Mouse (Mus musculus) heart, embryonic 12.5 days (tissue): Measurements from ENCODE around the gene Jsrp1. TPM values are rescaled to one million over a fixed set of nuclear protein-coding genes. Genes with fewer than 3 reads are reported as not detected.

ENCODE experiments used
- ATAC-seq: fragments of 200-750 bp; cut with Nextera tagmentation; 2 replicates; pipeline ENCODE4 v1.8.0; 2017; ENCODE audit warnings: moderate TSS enrichment, moderate library complexity; ENCODE audit not compliant: insufficient number of reproducible peaks, low FRiP score
- H3K27ac ChIP-seq: fragments of 300-500 bp; sonication (generic); 2 replicates; pipeline ENCODE4 v1.5.1; 2016; ENCODE audit warnings: mild to moderate bottlenecking, moderate library complexity; ENCODE audit not compliant: poor library complexity, severe bottlenecking
- H3K27me3 ChIP-seq: fragments of 300-500 bp; sonication (generic); replicated peaks from 2 replicates; pipeline ENCODE4 v1.6.1; 2016; ENCODE audit warnings: mild to moderate bottlenecking, moderate library complexity
- H3K36me3 ChIP-seq: fragments of 300-500 bp; sonication (generic); 2 replicates; pipeline ENCODE4 v1.6.1; 2016; ENCODE audit warnings: mild to moderate bottlenecking, moderate library complexity
- H3K4me1 ChIP-seq: fragments of 300-500 bp; sonication (generic); replicated peaks from 2 replicates; pipeline ENCODE4 v1.6.1; 2016; ENCODE audit warnings: mild to moderate bottlenecking
- H3K4me2 ChIP-seq: fragments of 300-500 bp; sonication (generic); 2 replicates; pipeline ENCODE4 v1.6.1; 2016; ENCODE audit warnings: mild to moderate bottlenecking, moderate library complexity
- H3K4me3 ChIP-seq: fragments of 300-500 bp; sonication (generic); 2 replicates; pipeline ENCODE4 v1.5.1; 2016; ENCODE audit warnings: mild to moderate bottlenecking
- H3K9ac ChIP-seq: fragments of 300-500 bp; sonication (generic); 2 replicates; pipeline ENCODE4 v1.6.1; 2016; ENCODE audit warnings: mild to moderate bottlenecking, moderate library complexity
- H3K9me3 ChIP-seq: fragments of 300-500 bp; sonication (generic); replicated peaks from 2 replicates; pipeline ENCODE4 v1.6.1; 2016; ENCODE audit warnings: mild to moderate bottlenecking, moderate library complexity
- WGBS: fragments of 180-500 bp; shearing (Covaris S2); methylation state at CpG from one replicate; pipeline ENCODE4 v1.1.7; 2016; 5-methylcytosine and 5-hydroxymethylcytosine counted together
- polyA plus RNA-seq: library from polyadenylated mRNA; unstranded; fragments of >200 nt; fragmentation: Nextera tagmentation; extraction: Ambion mirVana; gene quantifications from 2 replicates; pipeline ENCODE4 v1.2.1, GENCODE M21; 2016

Jsrp1 gene
- 6.1 and 6.7 TPM in 2 replicates for polyA plus RNA-seq

DNA sequence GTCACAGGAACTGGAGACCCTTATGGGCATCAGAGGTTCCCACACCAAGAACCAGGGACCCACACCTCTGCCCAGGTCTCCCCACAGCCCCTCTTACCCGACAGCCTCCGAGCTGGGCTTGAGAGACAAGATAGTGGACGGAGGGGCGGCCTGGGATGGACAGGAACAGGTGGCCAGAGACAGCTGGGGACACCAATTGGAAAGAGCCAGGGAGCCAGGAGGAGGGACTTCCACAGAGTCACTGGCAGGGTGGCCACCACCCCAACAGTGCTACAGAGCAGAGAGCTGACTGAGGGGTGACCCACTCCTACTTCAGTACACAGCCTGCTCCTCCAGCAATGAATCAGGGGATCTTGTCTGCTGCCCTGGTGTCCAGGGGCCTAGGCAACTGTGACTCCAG is at the start of gene Jsrp1:
Gene Jsrp1, minus strand, starts transcription at position 133 of the 400 bp plus-strand sequence.
- Histone ChIP-seq H3K9me3 (no peaks in the 10 kb centered on the region), H3K9ac (peak within 1 kb of the TSS; percentile 51), H3K27ac (no peak within 1 kb of the TSS), H3K27me3 (peaks cover 24% of the 10 kb centered on the region; the same call in 1 of the 2 replicates), H3K36me3 (no peaks in the 10 kb centered on the region), H3K4me1 (peaks cover 31% of the 10 kb centered on the region), H3K4me3 (no peak within 1 kb of the TSS), H3K4me2 (no peak within 1 kb of the TSS)
- no peak for ATAC-seq
- 70% methylated on average over 4 of the region's 4 CpGs for WGBS

DNA sequence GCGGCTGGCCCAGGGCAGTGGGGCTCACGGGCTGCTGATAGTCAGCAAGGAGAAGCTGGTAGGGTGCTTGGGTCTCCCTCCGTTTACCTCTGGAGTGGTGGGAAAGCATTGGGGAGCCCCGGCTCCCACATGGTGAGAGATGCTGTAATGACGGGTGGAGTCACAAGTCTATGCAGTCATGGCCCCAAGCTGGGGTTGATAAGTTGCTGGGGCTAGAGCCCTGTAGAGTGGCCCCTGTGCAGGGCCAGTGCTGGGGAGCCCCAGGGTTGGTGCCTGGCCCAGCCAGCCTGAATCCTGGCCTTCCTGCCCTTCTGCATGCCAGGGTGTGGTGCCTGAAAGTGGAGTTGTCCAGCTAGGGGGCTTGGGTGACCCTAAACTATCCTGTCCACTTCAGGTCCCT is 49.0 kb upstream of the Jsrp1 start:
- H3K36me3 ChIP-seq, result peaks cover 60% of the 10 kb centered on the region
- WGBS, result 80% methylated on average over 5 of the region's 5 CpGs

GRCm38 (mm10) chr10:80858350-80858935 is 45.1 kb upstream of the Jsrp1 start:
- no peak overlapping the region for H3K4me3 ChIP-seq
- peak overlapping the region; percentile 100; the same call in 1 of the 2 replicates for H3K4me2 ChIP-seq
- H3K9me3 ChIP-seq, result no peaks in the 10 kb centered on the region
- ATAC-seq, result peak; percentile 82
- 66% methylated on average over 7 of the region's 7 CpGs for WGBS
- H3K27me3 ChIP-seq, result no peaks in the 10 kb centered on the region
- peaks cover 28% of the 10 kb centered on the region for H3K4me1 ChIP-seq
- peak overlapping the region; percentile 42; the same call in 1 of the 2 replicates for H3K9ac ChIP-seq
- H3K36me3 ChIP-seq, result peaks cover 22% of the 10 kb centered on the region
- H3K27ac ChIP-seq, result peak overlapping the region; percentile 71

More for the DNA sequence above, 49.0 kb upstream of the Jsrp1 start:
- H3K27ac ChIP-seq, result no peak overlapping the region
- no peak overlapping the region for H3K4me2 ChIP-seq
- no peaks in the 10 kb centered on the region for H3K9me3 ChIP-seq
- H3K9ac ChIP-seq, result no peak overlapping the region
- H3K4me3 ChIP-seq, result no peak overlapping the region
- H3K4me1 ChIP-seq, result no peaks in the 10 kb centered on the region
- ATAC-seq, result no peak
- no peaks in the 10 kb centered on the region for H3K27me3 ChIP-seq

DNA sequence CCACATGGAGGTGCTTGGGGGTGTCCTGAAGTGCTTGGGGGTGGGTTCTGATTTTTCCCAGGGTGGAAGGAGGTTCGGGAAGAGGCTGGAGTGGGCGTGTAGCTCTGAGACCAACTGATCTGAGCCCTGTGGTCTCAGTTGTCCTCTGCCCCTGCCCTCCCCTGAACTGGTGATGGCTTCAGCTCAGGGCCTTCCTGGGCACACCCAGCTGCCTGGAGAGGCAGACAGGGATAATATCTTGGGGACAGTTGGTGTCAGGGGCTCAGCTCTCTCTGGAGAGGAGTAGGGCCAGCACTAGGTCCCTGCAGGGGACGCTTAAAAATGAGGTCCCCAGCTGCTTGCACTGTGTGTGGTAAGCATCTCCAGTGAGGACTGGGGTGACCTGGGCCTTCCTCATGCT is 44.5 kb upstream of the Jsrp1 start:
- Histone ChIP-seq H3K36me3 (peaks cover 22% of the 10 kb centered on the region), H3K4me3 (no peak overlapping the region), H3K9me3 (no peaks in the 10 kb centered on the region), H3K27ac (peak overlapping the region; percentile 70), H3K9ac (peak overlapping the region; percentile 38; the same call in 1 of the 2 replicates), H3K4me2 (peak overlapping the region; percentile 100), H3K27me3 (no peaks in the 10 kb centered on the region), H3K4me1 (peaks cover 28% of the 10 kb centered on the region)
- 63% methylated on average over 3 of the region's 3 CpGs for WGBS
- peak; percentile 47 for ATAC-seq

GRCm38 (mm10) chr10:80857386-80857785 is 44.1 kb upstream of the Jsrp1 start:
- Histone ChIP-seq H3K27ac (peak overlapping the region; percentile 70), H3K9ac (peak overlapping the region; percentile 38; the same call in 1 of the 2 replicates), H3K4me2 (peak overlapping the region; percentile 100), H3K27me3 (no peaks in the 10 kb centered on the region), H3K9me3 (no peaks in the 10 kb centered on the region), H3K36me3 (peaks cover 20% of the 10 kb centered on the region), H3K4me3 (0 out of 2 replicates have a peak overlapping the region, but pooled peaks have one; percentile 98), H3K4me1 (peaks cover 28% of the 10 kb centered on the region)
- WGBS, result 68% methylated on average over 8 of the region's 8 CpGs
- no peak for ATAC-seq

- peak overlapping the region; percentile 100 for H3K4me2 ChIP-seq
- peak overlapping the region; percentile 70 for H3K27ac ChIP-seq
These were observed 43.6 kb upstream of the Jsrp1 start for GRCm38 (mm10) chr10:80856908-80857307.

DNA sequence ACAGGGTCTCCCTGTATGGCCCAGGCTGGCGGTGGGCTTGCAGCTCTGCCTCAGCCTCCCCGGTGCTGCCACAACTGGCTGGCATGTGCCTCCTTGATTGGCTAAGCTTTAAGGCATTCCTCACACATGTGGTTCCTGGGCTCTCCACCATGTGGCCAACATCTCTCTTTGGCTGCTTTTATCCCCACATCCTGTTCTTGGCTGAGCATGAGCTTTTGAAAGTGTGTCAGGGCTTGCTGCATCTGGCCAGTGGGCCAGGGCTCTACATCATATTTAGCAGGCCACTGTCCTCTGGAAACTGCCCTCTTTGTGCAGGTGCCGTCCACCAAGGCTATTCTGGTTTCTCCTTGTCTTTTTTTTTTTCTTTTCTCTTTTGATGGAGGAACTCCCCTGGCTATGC is 43.0 kb upstream of the Jsrp1 start:
- Histone ChIP-seq H3K27me3 (no peaks in the 10 kb centered on the region), H3K36me3 (peaks cover 20% of the 10 kb centered on the region), H3K9ac (peak overlapping the region; percentile 21; the same call in 1 of the 2 replicates), H3K27ac (peak overlapping the region; percentile 37; the same call in 1 of the 2 replicates), H3K9me3 (no peaks in the 10 kb centered on the region), H3K4me1 (peaks cover 28% of the 10 kb centered on the region), H3K4me3 (peak overlapping the region; percentile 98), H3K4me2 (peak overlapping the region; percentile 100)
- ATAC-seq, result no peak
- WGBS, result 62% methylated on average over 3 of the region's 3 CpGs

More at GRCm38 (mm10) chr10:80856908-80857307, 43.6 kb upstream of the Jsrp1 start:
- Histone ChIP-seq H3K9me3 (no peaks in the 10 kb centered on the region), H3K36me3 (peaks cover 20% of the 10 kb centered on the region), H3K27me3 (no peaks in the 10 kb centered on the region), H3K9ac (peak overlapping the region; percentile 38; the same call in 1 of the 2 replicates), H3K4me1 (peaks cover 28% of the 10 kb centered on the region), H3K4me3 (0 out of 2 replicates have a peak overlapping the region, but pooled peaks have one; percentile 98)
- 75% methylated on average over 5 of the region's 5 CpGs for WGBS
- ATAC-seq, result no peak

GRCm38 (mm10) chr10:80855749-80856073 is 42.4 kb upstream of the Jsrp1 start:
- no peak for ATAC-seq

DNA sequence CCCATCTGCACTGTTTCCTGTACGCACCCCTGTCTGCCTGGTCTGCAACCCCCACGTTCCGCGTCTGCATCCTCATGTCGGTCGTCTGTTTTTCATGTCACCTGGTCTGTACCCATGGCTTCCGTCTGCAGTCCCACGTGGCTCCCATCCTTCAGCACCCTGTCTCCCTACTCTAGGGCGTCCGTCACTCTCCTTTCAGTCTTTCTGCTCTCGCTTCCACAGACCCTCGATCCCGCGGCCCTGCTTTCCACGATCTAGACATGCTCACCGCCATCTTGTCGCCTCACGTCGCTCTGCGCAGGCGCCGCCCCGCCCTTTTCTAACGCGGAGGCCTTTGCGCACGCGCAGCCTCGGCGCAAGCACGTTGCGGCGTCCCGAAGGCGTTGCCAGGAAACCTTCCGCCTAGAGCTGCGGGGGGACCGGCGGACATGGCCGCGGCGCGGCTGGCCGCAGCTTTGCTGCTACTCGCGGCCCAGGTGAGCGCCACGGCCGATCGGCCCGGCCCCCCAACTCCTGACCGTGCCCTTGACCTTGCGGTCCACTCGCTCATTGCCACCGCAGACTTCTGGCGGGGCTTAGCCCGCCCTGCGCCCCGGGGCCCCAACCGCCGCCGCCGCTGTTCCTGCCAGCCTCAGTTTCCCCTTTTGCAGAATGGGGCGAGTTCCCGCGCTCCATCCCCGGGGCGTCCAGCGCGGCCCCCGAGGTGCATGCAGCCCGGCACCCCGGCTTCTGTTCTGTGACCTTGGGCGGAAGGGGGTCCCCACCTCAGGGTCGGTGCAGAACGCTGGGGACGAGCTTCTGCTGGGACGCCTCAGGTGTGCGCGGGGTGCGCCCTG is 41.8 kb upstream of the Jsrp1 start, which contains the start of the genes Lsm7 and Sppl2b:
Gene Lsm7, minus strand, starts transcription at position 297 of the 836 bp plus-strand sequence.
Gene Sppl2b, plus strand, starts transcription at position 363 of the 836 bp plus-strand sequence.
- Histone ChIP-seq H3K36me3 (peaks cover 29% of the 10 kb centered on the region), H3K9ac (peak within 1 kb of the TSS; percentile 96), H3K4me1 (peaks cover 28% of the 10 kb centered on the region), H3K4me2 (peak within 1 kb of the TSS; percentile 100), H3K27ac (peak within 1 kb of the TSS; percentile 37; the same call in 1 of the 2 replicates), H3K9me3 (no peaks in the 10 kb centered on the region), H3K4me3 (peak within 1 kb of the TSS; percentile 98), H3K27me3 (no peaks in the 10 kb centered on the region)
- under 1% methylated on average over 80 of the region's 81 CpGs for WGBS
- ATAC-seq, result peak; percentile 77

More at GRCm38 (mm10) chr10:80855749-80856073, 42.4 kb upstream of the Jsrp1 start:
- H3K4me3 ChIP-seq, result peak overlapping the region; percentile 98
- peaks cover 24% of the 10 kb centered on the region for H3K36me3 ChIP-seq
- H3K9ac ChIP-seq, result peak overlapping the region; percentile 96
- WGBS, result 18% methylated on average over 11 of the region's 11 CpGs
- H3K9me3 ChIP-seq, result no peaks in the 10 kb centered on the region
- peaks cover 28% of the 10 kb centered on the region for H3K4me1 ChIP-seq
- peak overlapping the region; percentile 100 for H3K4me2 ChIP-seq
- H3K27ac ChIP-seq, result peak overlapping the region; percentile 37; the same call in 1 of the 2 replicates
- no peaks in the 10 kb centered on the region for H3K27me3 ChIP-seq

- 9% methylated on average over 10 of the region's 10 CpGs for WGBS
- H3K36me3 ChIP-seq, result peaks cover 29% of the 10 kb centered on the region
- no peaks in the 10 kb centered on the region for H3K9me3 ChIP-seq
- peak; percentile 56; the same call in 1 of the 2 replicates for ATAC-seq
- H3K27ac ChIP-seq, result no peak overlapping the region
- peaks cover 30% of the 10 kb centered on the region for H3K27me3 ChIP-seq
- no peak overlapping the region for H3K9ac ChIP-seq
- H3K4me3 ChIP-seq, result no peak overlapping the region
- H3K4me2 ChIP-seq, result no peak overlapping the region
- peaks cover 15% of the 10 kb centered on the region for H3K4me1 ChIP-seq
These were observed 35.3 kb upstream of the Jsrp1 start for GRCm38 (mm10) chr10:80848571-80848970.

- Histone ChIP-seq H3K4me1 (peaks cover 18% of the 10 kb centered on the region), H3K27me3 (peaks cover 58% of the 10 kb centered on the region)
- WGBS, result 73% methylated on average over 12 of the region's 12 CpGs
These were observed 32.4 kb upstream of the Jsrp1 start for GRCm38 (mm10) chr10:80845732-80846131.

More at GRCm38 (mm10) chr10:80845732-80846131, 32.4 kb upstream of the Jsrp1 start:
- Histone ChIP-seq H3K36me3 (0 out of 2 replicates have a peak, but pooled peaks cover 5% of the 10 kb centered on the region), H3K9me3 (no peaks in the 10 kb centered on the region), H3K4me2 (no peak overlapping the region), H3K4me3 (no peak overlapping the region), H3K9ac (no peak overlapping the region), H3K27ac (no peak overlapping the region)
- ATAC-seq, result no peak
